Mouse (Mus musculus): ENCODE measurements at regions not wholly inside any gene's neighbourhood (a gene's known extent, or its start where the extent isn't known, plus 50 kb on each side); places are given as distances from the start of the nearest gene placed in this dataset.

DNA sequence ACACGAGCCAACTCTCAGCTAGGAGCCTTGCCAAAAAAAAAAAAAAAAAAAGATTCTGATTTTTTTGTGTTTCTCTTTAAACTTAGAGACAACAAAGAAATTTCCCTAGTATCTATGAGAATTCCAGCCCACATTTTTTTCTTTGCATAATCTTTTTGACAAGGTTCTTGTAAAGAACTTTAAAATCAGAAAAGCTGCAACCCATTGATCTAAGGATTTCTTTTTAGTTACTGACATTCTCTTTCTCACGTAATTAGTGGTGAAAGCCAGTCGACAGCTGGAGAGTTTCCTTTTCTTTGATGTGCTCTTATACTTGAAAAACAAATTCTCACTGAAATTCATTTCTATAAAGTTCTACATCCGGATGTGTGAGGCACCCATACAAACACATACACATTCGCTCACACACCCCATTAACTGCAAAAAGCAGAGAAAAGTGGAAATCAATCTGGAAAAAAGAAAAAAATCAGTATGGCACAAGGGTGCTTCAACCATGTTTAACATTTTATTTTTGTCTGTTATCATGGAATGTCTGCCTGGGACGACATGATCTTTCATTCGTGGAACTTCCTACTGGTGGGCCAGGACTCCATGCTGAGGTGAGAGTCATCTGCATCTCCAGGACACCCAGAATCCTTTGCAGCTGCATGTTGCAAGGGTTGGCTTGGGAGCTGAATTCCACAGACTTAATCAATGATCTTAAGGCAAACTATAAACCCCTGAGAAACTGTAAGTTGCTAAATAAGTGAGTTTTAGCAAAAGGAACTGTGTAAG is 124.0 kb upstream of the Zpld1 start:
- DNase-seq, result no peak

- no peak for DNase-seq
Observed at GRCm38 (mm10) chr16:55420876-55421568, 123.2 kb upstream of the Zpld1 start.

DNA sequence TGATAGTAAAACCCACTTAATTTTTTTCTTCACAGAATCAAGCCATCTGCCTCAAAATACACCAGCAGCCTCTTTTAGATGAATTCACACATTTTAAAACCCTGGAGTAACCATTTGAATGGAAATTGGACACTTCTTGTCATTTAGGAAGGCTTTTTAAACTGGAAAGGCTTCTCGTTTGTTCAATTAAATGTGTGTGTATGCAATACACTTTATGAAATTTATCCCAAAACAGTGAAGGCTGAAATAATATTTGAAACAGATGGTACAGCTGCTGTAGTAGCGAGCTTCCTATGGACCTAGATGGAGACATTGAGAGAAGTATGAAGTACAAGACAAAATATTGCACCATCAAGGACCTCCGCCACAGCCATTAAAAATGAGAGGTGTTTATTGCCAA is 121.1 kb upstream of the Zpld1 start:
- DNase-seq, result no peak

DNA sequence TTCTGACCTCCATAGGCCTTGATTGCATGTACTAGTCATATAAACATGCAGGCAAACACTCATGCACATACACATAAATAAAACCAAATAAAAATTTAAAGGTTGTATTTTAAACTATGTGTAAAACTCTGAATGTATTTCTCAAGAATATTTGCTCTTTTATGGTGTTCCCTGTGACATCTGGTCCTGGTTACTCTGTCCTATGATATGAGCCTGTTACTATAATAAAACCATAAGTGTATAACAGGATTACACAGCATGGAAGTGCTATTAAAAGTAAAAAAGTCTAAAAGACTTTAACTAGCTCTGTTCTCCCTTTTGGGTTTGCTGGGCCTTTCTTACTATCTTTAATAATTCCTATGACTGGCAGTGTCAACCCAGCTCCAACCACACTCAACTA is 103.0 kb upstream of the Zpld1 start:
- no peak for DNase-seq

DNA sequence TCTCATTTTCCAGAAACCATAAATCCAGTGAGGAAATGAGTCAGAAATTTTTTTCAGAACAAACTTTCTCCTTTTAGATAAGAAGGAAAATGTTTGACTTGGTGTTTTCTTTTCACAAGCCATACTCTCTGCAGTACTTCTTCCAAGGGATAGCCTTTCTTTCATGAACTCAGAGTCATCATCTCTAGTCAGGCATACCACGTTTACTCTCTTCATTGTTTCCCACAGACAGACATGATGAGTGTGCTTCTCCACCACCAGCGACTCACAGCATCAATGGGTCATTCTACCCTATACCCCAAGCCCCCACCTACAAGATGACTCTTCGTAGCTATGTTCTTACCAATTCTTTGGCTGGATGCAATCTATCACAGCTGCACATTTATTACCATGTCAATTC is 97.1 kb upstream of the Zpld1 start:
- DNase-seq, result no peak

DNA sequence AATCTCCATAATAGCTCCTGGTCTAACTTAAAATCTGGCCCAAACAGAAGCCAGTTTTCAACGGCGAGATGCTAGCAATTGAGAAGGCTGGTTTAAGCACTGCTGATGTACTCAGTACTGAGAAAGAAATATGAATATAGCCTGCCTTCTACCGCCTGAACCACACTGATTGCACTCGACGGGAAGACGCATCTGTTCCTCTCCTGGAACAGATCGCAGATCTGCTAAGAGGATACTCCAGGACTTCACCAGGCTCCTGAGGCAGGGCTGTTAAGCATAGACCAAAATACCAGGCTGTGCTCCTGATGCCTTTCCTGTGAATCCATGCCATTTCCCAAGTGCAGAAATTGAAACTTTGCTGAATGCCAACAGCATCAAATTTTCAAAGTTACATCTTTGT is 92.6 kb upstream of the Zpld1 start:
- no peak for DNase-seq

- no peak for DNase-seq
Observed at GRCm38 (mm10) chr16:55379996-55380395, 82.2 kb upstream of the Zpld1 start.

DNA sequence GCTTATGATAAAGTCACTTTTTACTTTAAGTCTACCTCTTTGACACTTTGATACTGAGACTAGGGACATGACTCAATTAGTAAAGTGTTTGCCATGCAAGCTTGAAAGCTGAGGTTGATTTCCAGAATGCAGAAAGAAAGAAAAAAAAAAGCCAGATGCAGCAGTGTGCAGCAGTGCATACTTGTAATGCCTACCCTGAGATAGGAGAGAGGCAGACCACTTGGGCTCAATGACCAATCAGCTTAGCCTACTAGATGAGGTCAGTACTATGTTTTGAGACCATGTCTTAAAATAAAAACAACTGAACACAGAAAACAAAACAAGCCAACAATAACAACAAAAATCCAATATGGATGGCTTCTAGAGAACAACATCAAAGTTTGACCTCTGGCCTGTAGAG is 81.4 kb upstream of the Zpld1 start:
- DNase-seq, result no peak

- DNase-seq, result no peak
Observed at GRCm38 (mm10) chr16:55378701-55379100, 80.9 kb upstream of the Zpld1 start.

- DNase-seq, result no peak
Observed at GRCm38 (mm10) chr16:55375922-55376321, 78.1 kb upstream of the Zpld1 start.

DNA sequence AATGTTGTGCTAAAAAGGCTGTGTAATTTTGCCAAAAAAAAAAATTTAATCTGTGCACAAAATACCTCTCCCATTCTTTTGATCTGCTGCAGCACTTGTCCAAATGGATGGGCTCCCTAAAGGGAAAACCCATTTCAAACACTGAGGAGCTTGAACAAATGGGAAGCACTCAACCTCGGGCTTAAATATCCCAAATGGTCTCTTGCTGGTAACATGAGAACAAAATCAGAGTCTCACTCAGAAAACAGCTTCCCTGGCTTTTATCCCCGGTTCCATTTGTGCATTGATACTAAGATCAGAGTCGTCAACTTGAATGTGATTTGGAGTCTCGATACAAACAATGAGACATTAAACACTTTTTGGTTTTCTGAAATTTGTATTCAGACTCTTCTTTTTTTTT is 59.9 kb upstream of the Zpld1 start:
- no peak for DNase-seq

DNA sequence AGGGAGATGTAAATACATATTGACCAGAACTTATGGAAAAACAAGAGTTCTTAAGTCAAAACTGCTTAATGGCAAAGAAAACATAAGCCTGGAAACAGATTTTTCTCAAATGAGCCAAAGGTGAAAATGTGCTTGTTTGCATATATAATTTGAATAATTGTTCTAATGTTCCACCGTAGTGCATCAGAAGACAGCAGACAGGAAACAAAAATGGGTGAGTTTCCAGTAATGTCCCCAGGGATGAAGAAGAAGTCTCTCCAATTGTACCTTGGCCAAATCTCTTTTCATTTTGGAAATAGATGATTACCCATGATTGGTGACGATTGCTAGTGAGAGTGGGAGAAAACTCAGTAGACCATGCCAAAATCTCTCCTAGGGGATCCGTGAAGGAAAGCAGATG is 58.3 kb upstream of the Zpld1 start:
- no peak for DNase-seq

All from B cell, adult 2 months (primary cell).